Mouse (Mus musculus) T-cell, adult 2 months (primary cell): ENCODE measurements around the gene Mpl.

Experiments used
- DNase-seq: peaks from one replicate; pipeline ENCODE4 v3.0.0; 2022; ENCODE audit warnings: low spot score

Mpl gene

DNA sequence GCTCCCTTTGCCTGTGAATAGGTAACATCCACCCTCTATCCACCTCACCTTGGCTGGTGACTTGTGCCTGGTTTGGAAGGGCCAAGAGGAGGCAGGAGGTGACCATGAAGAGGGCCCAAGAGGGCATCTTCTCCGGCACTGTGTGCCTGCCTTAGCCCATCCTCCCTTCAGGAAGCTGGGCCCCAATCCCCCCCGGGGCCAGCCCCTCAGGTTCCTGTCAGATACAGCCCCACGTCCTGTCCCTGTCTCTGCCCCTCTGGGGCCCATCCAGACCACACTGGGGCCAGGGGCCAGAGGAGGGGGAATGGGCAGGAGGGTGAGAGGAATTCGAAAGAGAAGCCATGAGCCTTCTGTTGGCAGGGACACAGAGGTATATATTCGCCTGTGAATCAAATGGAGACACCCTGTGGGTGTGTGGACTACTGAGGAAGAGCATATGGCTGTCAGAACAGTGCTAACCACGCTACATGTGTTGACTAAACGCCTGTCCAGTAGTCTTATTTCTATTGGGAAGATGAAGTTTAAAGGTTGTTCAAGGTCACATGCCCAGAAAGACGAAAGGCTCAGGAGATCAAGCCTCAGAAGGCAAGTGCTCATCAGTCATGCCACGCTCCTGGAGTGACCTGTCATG, at the start of gene Mpl:
Gene Mpl (minus strand): TSS at position 169 of the 631 bp plus-strand sequence.
- DNase-seq: no peak

DNA sequence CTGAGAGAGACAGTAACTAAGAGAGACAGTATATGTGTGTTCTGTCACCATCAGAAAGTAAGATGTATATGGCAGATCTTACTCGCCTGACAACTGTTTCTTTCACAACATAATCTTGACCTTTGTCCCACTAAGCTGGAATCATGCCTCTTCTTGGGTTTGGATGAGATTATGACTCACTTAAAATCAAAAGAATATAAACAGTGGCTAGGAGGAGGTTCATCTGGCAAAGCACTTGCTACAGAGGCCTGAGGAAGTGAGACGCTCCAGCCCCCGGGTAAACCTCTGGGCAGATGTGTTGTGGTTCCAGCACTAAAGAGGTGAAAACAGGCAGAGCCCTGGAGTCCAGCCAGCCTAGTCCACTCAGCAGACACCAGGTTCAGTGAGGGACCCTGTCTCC, 48.2 kb upstream of the Mpl start:
- DNase-seq: no peak

DNA sequence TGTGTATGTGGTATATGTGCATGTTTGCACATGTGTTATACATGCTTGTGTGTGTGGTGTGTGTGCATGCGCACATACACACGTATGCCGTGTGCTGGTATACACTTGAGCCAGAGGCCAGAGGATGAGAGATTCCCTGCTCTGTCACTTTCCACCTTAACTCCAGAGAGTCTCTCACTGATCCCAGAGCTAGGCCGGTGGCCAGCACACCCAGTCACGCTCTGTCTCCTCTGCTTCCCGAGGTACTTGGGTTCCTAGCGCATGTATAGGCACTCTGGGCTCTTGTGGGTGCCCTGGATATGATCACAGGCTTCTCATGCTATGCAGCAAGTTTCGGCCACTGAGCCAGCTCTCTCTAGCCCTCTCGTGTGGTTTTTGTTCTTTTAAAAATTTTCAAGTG, 43.5 kb upstream of the Mpl start:
- DNase-seq: no peak

DNA sequence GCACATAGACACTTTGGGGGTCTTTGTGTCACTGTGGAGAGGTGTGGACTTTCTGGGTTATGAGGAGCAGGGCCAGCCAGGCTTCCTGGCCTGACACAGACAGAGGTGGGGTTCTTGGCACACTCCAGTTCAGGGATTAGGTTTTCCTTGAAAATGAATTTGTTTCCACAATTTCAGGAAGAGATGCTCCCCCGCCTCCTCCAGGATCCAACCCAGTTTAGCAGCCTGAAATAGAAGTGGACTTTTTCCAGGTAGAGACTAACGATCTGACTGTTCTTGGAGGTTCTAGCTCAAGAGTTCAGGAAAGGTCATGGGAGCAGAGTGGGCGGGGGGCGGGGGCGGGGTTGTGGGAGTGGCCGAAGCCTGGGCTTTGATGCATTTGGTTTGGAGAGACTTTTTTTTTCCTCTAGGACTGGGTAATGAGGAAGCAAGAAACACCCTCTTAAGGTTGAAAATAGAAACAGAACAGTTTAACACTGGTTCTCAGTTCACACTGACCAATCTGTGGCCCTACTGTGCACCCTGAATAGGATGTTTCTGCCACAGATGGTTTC, 42.9 kb upstream of the Mpl start:
- DNase-seq: no peak

DNA sequence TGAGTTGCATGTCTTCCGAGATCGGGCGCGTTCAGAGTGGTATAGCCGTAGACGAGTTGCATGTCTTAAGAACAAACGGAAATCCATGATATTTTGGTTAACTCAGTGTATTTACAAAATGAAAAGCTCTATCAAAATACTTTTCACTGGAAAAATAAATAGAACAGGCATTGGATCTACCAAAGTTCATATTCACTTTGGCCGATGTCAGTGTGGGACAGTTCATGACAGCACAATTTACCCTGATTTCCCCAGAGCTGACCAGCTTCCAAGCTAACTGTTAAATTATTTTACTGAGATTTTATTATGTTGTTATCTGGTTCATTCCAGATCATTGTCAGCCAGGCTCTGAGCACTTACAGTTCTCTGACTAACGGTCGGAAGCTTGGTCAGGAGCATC, 33.1 kb upstream of the Mpl start:
- DNase-seq: no peak

DNA sequence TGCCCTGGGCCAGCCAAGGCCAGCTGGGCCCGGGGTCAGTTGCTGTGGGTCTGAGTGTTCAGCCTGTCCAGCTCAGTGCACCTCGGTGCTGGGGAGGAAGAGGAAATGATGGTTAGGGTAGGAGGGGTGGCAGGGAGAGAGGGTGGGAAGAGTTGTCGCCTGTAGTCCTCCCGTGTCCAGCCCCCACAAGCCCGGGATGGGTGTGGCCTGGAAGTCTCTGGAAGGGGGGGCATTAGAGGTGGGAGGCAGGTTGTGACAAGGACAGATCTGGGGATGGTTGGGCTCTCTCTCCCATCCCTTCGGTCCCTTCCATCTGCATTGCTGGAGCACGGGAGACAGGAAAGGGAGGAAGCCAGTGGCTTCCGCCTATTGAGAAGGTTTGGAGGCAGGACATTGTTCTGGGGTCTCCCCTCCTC, 32.4 kb upstream of the Mpl start, which contains the start of gene Tie1:
Gene Tie1 (minus strand): TSS at position 345 of the 416 bp plus-strand sequence.
- no peak for DNase-seq

DNA sequence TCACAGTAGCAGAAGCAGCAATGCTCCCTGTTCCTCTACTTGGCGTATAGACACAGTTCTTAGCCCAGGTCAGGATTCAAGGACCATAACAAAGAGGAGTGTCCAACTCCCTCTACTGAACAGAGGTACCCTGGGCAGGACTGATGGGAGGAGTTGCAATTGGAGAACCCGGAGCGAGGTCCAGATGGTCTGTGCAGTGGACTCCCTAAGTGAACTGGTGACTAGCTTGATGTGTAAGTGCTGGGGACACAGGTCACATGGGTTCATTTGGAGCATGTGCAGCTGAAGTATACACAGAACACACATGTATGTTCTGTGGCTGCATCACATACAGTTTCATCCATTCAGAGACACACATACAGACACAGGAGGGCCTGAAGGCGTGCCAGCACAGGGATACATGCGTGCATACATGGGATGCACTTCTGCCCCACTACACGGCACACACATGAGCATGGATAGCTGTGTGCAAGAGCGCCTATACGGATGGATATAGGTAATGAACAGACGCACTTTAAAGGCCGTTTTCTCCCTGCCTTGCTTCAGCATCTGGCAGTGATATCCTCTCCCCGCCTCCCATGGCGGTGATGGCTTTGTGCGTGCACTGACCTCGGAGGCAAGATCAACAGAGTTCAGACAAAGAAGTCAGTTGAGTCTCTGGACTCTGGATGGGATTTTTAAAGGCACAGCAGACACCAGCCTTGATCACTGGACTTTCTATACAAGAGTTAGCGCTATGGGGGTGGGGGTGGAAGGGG, 19.6 kb upstream of the Mpl start:
- no peak for DNase-seq

DNA sequence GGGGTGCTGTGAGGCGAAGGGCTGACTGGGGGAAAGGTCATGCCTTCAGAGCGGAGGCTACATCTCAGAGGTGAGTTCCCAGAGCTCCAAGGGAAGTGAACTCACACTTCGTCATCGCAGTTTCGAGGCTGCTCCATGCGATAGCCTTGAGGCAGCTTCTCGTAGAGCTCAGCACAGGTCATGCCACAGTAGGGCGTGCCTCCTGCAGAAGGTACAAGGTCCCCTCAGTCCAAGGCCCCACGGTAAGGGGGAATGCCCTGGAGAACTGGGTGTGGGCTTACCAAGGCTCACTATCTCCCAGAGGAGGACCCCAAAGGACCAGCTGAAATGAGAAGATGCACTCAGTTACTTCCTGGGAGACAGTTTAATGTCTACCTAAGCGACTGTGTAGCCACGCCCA, 15.4 kb upstream of the Mpl start:
- DNase-seq: no peak

DNA sequence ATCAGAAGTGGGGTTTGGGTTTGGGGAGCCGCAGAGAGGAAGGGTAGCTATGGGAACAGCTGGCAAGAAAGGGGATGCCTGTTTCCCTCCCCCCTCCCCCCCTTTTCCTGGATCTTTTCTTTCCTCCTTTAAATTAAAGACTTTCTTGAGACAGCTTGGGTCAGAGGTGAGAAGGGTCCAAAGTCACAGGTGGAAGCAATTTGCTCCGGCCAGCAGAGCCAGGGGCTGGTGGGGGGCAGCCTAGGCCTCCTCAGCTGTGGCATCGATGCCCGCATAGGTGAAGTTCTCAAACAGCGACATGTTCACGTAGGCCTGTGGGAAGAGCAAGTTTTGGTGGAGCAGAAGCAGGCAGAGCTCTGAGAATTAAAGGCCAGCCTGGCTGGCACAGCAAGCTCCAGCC, 14.0 kb upstream of the Mpl start:
- no peak for DNase-seq

DNA sequence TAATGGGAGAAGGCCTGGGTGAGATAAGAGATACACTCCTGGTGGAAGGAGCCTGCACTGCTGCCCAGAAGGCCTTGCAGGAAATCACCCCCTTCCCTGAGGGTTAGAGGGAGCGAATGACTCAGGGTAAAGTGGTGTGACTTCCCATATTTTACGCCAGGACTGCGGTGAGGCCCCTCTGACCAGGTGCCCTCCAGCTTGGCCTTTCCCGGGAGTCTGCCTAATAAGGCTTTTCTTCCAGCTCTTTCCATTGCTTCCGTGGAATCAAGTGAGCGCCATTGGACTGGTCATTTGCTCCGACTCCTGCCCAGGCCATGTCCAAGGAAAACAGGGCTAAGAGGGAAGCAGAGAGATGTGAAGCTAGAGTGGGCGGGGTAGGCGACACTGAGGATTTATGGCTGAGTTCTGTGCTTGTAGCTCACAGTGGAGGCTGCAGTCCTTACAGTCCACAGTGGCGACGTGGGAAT, 8.4 kb upstream of the Mpl start:
- DNase-seq: no peak

DNA sequence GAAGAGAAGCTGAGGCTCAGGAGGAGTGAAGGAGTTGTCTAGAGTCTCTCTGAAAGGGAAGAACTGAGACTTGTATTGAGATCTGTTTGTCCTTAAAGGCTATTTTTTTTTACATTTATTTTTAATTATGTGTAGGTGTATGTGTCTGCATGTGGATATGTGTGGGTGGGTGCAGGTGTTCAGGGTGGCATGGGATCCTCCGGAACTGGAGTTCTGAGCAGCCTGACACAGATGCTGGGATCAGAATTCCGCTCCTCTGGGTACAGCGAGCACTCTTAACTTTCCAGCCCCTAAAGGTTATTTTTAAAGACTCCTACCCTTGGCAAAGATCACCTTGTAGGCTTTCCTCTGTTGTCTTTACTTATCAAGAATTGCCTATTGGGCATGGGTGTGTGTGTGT, 7.6 kb upstream of the Mpl start:
- DNase-seq: no peak

DNA sequence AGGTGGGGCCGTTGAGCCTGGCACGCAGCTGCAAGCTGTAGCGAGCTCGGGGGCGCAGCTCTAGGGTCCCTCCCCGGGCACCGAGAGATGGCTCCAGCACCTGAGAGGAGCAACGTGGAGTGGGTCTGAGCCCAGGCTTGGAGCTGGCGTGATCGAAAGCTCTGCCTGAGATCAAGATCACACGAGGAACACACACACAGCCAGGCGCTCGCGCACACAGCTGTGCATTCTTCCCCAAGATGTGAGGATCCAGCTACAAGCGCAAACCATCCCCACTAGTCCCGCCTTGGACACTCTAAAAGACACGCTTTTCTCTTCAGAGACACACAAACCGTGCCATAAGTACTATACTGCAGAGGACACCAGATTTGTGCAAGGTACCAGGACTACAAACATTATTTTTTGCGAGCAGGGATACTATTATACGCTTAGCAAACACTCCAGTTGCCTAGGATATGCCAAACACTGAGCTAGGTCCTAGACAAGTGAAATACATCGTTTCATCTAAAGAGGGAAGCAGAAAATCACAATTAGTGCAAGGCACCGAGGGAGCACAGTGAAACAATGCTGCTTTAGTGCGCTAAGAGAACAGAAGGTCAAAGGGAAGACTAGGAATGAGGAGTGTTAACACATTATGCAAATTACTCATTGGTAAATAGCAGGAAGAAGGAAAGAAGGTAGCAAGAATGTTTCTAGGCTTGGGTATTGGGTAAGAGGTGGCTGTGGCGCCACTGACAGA, 10.7 kb downstream of the Mpl start:
- no peak for DNase-seq

DNA sequence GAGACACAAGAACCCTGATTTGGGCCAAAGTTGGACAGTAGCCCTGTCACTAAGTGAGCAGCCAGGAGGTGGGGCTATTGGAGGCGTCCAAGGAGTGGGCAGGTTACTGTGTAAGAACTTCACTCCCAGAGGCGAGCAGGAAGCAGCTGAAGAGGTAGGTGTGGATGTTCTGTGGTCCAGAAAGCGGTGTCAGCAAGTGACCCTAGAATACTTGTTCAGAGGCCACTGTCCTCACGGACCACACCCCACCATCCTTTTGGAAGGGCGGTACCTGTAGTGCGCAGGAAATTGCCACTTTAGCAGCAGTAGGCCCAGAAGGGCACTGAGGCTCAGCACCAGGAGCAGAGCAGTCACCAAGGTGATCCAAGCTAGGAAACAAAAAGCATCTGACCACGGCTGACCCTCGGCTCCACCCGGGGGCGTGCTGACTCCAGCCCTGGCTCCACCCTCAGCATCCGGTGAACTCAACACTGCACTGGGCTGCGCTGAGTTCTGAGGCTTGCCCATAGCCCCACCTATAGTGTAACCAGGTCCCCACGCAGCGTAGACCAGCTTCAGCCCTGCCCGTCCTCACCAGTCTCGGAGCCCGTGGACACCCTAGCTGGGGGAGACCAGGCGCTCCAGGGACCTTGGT, 11.4 kb downstream of the Mpl start:
- no peak for DNase-seq

DNA sequence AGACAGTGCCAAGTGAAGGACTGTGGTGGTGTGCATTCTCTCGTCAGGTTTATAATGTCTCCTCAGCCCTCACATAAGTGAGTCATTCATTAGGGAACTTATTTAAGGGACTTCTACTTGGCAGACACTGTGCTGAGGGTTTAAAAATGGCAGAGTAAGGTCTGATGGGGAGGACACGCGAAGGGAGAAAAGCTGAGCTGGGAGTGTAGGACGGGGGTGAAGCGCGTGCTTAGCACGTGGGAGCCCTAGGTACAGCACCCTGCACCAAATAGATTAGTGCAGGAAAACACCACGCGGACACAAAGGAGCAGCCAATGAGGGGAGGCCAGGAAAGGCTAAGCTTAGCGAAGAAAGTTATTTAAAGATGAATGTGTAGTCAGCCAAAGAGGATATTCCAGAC, 12.2 kb downstream of the Mpl start:
- no peak for DNase-seq

DNA sequence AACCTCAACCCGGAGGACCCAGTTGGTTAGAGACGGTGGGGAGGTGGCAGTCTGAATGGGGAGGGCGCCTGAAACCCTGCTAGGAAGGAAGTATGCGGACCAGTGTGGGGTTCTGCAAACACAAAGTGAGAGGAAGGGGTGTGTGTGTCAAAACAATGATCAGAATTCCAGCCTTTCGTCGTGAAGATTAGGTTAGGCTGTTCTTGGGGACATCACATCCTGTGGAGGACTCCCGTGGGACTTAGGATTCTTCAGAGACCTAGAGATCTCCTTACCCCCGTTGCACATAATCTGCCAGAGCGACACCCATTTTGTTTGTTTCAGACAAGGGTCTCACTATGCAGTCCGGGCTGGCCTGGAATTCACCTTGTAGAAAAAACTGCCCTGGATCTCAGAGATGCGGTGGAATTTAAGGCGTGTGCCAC, 19.5 kb downstream of the Mpl start:
- DNase-seq: peak; percentile 16

DNA sequence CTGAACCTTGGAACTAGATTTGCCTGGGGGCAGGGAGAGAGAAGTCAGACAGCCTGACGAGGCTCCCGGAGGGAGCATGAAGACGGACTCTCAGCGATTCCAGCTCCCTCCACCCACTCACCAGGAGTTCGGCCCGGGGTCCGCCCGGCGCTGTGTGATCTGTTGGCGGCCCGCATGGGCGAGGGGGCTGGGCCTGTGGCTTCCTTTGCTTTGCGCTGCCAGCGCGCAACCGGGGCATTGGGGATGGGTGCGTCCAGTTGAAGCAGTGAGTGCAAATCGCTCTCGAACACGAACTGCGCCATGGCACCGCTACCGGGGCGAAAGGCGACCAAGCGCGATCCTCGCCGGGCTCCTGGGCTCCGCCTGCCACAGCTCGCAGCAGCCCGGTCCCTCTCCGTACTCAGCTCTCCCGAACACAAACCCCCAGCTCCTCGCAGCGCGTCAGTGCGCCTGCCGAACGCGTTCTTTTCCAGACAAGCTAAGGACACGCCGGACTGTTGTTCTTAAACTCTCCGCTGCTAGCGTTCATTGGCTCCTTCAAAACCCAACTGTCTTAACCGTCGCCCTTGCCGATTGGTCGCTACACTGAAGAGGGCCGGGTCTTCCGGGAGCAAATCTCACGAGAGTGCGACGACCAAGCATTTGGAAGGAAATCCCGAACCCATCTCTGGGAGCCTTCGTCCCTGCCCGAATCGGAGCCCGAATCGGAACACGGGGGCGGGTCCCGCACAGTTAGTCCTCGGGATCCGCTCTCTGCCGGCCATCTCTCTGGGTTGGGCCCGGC, 20.3 kb downstream of the Mpl start, which contains the start of gene Cdc20:
Gene Cdc20 (minus strand): TSS at position 533 of the 784 bp plus-strand sequence.
- peak; percentile 91 for DNase-seq

DNA sequence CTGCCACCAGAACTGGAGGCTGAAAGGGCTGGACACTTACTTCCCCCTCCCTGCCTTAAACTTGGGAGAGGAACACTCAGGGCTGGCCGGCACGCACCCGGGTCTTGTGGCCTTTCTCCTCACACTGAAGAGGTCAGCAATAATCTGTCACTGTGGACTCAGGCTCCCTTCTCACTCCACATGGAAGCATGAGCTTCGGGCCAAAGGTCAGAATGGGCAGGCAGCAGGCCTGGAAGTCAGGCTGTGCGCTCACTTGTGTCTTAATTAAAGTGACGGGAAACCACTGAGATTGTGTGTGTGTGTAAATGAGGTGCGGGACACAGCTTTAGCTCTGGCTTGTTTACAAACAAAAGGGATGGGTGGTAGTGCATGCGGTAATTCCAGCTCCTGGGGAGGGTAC, 25.0 kb downstream of the Mpl start:
- DNase-seq: no peak

DNA sequence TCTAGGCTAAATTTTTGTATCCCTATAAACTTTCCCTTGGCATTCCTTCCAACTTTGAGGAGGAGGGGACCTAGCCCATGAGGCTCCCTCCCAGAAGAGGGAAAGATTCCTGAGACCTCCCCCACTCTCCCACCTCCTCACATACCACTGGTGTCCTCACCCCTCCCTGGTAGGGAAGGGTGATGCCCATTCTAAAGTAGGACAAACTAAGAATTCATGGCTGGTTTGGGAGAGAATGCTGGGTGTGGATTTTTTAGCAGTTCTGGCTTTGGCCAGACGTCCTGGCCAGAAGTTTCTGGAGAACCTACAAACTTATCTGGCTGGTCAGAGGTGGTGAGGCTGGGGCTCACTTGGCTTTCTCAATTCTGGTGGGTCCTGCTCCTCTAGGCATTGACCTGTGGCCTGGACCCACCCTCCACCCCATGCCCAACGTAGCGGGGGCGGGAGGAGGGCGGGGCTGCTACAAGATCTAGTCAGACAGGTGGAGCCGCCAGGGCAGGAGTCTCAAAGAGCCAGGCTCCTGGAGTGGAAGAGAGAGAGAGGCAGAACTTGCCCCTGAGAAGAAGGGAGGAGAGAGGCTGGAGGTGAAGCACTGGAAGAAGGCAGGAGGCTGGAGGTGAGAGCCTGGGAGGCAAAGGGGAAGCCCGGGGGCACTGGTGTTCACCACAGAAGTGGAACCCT, 28.0 kb downstream of the Mpl start:
- no peak for DNase-seq

DNA sequence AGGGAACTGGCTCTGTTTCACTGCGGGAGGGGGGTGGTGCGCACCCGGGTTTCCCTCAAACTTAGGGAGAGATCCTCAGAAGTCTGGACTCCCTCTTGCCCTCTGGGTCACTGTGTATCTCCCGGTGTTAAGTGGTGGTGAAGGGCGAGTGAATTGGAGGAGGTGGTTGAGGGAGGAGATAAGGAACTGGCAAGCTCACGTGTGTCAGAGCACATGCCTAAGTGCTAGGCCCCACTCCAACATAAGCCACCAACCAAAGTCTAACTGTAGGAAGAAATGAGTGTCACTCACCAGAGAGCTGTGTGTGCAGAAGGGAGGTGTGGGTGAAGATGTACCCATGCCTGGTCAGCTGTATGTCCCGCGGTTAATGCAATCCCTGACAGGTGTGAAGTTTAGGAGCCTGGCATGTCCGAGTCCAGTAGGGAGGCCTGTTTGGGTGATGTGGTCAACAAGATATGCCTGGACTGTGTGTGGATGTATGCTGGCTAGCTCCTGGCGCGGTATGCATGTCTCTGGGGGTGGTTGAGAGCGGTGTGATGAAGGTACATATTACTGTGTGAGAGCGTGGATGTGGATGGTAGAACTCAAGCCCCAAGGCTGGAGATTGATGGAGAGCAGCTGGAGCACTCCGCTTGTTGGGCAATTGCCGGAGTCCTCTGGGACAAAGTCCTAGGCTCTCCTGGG, 28.6 kb downstream of the Mpl start:
- DNase-seq: no peak
